Mouse (Mus musculus) erythroblast, adult 5-6 weeks (primary cell): Measurements from ENCODE around the gene Ube2cbp. TPM values are rescaled to one million over a fixed set of nuclear protein-coding genes. Genes with fewer than 3 reads are reported as not detected.

Experiments
- ATAC-seq: replicated peaks from 2 replicates; pipeline ENCODE4 v1.8.0; 2016; ENCODE audit warnings: moderate number of reproducible peaks, mild to moderate bottlenecking, moderate TSS enrichment, inconsistent platforms; ENCODE audit not compliant: poor library complexity, low FRiP score, severe bottlenecking
- total RNA-seq, 2 experiments: library from RNA; stranded (forward) in 1 of 2; stranded (reverse) in 1 of 2; fragments of 150-400 nt in 1 of 2; fragments of 200-764, 138-1000 nt in 1 of 2; gene quantifications; 2 replicates each; pipeline versions ENCODE4 v1.2.3 to v1.2.4; 2015 to 2017; ENCODE audit warnings: low replicate concordance in 2 of 2

The Ube2cbp gene
- total RNA-seq, 2 experiments from 2014 or later = 2.0 to 4.2 TPM

DNA sequence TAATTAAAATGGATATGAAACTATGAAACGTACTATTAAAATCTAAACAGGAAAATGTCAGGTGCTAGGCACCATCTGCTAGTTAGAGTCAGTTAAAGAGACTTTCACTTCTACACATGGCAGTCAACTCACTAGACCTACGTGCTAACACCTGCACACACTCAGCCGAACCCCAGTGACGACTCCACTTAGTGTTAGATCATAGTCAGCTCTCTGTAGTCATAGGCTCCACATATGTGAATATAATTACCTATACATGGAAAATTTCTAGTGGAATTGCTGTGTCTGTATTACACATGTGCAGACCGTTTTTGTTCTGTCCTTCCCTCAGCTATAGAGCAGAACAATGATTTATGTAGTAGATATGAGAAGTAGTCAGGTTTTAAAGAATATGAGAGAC, 130.4 kb downstream of the Ube2cbp start:
- no peak for ATAC-seq

DNA sequence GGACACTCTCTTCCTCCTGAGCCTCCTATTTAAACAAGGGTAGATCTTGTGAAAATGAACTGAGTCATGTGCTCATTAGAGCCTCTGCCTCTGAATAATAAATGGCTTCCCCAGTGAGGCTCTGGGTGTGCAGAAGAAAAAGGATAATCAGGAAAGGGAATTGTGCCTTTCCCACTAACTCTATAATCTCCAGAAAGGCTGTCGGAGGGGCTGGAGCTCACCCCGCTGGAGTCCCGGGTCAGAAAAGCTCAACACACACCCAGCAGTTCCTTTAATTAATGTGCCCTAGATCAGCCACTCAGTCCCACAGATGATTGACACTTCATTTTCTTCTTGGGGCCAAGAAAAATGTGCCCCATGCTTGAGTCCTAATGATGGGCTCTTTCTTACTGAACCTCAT, 134.2 kb downstream of the Ube2cbp start:
- no peak for ATAC-seq

DNA sequence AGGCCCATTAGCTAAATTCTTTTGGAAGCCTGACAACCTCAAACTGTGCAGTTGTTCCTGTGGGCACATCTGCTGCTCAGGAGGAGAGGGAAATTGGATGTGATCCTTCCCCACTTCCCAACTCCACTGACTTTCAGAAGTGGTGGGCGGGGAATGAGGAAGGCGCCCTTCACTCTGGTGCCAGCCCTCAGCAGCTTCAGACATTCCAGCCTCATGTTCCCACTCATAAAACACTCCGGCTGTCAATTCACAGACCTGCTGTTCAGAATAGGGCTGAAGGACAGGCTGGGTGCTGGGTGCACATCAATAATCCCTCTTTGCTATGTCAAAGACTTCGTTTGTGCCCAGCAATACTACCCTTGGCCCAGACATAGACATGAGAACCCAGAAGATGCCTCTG, 136.5 kb downstream of the Ube2cbp start:
- no peak for ATAC-seq

DNA sequence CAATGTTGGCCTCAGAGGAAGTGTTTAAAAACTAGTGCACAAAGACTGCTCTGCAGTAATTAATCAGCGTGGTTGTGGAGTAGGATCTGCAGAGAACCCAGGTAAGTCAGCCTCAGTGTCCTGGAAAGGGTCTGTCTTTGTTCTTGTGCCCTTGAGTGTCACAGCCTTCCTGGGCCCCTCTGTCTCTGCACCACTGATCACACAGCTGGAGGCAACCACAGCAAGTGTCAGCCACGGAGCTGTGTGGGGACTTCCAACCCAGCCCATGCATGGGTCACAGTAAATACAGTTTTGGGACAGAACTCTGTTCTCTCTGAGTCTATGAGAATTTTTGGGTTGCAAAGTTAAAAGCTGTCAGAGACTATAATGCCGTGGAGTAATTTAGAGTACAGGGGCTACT, 137.4 kb downstream of the Ube2cbp start:
- ATAC-seq = no peak

DNA sequence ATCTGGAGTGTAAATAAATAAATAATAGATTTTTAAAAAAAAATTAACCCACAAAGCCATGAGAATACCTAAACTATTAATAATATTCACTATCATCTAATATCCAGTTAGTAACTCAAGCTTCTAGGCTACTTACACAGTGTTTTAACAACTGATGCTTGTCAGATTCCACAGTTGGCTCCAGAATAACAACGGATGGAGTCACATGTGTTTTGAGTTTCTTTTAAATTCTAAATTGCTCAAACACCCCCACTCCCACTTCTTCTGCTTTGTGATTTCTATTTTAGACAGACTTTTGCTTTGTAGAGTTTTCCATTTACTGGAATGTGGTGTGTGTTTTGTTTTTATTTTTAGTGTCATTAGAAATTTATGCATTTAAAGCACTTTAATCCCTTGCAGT, 140.0 kb downstream of the Ube2cbp start:
- no peak for ATAC-seq

DNA sequence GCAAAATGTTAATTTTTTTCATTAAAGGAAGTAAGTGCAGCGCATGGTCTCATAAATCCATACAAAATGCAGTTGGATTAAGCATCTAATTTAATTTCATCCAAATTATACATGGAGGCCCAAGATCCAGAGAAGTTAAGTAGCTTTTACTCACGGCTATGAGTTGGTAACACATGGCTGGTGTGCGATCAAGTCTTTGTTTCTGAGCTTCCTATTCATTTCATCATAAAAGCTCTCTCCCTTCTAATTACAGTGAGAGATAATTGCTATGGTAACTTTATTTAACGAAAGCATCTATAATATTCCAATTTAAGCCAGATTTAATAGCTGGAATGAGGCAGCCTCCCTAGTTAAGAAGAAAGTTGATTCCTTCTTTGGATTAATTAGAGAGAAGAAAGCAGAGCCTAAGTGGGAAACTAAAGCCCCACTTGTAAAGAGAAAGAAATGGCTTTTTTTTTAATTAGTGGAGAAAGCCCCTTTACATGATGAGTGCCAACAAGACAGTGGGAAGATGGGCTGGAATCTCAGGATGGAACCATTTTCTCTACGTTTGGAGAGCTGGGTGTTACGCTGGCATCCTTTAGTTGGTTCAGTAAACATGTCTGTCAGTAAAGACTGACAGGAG, 145.1 kb downstream of the Ube2cbp start:
- no peak for ATAC-seq

DNA sequence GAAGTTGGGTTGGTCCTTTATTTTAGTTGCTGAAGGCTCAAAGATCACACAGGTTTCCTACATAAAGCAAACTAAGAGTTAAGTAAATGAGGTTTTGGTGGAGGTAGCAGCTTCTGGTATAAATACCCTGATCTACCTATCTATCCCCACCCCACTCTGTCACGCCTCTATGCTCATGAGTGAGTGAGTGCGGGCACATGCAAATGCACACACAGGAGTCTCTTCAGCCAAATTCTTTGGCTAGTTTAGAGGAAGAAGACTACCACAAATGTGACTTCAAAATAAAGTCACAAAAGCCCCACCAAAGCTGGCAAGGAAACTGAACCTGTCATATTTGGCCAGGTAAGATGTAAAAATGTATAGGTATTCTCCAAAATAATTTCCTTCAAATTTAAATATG, 149.1 kb downstream of the Ube2cbp start:
- ATAC-seq = no peak

DNA sequence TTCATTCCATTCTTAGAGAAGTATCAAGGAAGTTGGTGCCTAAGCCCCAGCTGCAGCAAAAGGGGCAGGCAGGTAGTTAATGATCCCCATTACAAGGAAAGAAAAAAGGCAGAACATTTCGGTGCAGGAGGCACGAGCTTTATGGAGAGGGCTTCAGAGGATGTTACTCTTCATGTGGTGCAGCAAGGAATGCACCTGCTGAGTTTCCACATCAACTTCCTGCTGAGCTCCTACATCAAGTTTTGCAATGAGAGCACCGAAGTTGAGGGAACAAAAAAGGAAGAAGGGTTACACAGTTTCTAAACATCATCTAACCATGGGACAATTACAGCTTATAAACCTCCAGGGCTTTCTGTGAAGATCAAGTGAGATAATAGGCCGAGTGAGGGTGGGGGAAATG, 156.1 kb downstream of the Ube2cbp start:
- ATAC-seq = no peak

DNA sequence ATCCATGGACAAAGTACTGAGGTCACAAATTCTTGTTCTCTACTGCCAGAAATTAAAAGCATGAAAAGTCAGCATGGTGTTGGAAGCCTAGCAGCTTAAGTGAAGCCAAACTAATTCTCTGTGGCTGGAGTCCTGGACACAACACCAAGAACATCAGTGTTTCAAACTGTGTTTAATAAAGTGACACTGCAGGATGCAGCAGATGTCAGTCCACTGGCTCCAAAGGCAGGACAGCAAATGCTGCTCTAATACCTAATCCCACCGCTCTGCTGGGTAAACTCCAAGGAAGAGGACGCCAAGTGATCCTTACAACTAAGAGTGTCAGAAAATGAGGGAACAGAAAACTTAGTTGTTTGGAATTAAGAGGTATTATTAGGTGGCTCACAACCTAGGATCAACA, 158.2 kb downstream of the Ube2cbp start:
- no peak for ATAC-seq

DNA sequence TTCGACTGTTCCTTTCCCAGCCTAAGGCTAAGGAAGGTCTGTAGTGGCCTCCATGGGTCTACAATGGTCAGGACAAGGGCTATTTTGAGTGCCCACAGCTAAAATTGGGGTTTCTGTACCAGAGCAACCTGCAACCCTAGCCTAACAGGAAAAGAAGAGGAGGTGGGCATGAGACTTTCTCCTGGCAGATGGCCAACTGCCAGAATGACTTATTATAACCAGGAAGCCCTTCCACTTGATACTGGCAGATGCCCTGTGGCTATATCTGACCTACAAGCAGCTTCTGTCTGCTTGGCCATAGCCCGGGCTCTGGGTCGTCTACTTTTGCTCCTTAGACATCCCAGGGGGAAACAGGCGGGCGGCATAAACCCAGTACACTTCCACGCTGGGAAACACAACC, 163.3 kb downstream of the Ube2cbp start:
- no peak for ATAC-seq

DNA sequence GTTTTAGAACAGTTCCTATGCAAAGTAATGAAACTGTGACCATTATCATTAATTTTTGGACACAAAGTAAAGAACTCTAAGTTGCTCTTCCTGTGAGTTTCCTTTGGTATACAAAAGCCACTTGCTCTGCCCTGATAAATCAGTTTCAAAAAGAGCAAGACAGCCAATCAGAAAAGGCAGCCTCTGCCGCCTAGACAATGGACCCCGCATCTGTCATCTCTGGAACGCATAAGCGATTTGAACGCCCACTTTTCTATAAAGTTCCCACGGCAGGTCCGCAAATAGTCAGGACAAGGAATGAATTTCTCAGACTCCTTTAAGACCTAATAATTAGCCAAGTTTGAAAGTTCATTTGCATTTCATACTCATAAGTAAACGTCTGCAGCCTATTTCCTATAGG, 166.2 kb downstream of the Ube2cbp start:
- ATAC-seq = no peak

DNA sequence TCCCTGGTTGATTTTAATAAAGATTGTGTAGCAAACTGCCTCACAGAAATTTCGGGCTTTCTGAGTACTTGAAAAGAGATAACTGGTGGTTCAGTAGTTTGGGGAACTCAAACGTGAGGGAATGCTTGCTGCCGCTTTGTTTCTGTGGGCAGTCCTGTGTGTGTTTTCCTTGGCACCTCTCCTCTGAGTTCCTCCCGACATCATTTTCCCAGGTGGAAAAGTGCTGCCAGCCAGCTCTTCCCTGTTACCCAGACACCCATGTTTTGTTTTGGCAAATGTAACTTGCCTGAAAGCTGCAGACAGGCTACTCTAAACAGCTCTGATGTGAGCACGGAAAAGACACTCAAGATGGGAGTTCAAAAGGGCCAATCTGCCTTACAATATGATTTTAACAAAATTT, 166.6 kb downstream of the Ube2cbp start:
- no peak for ATAC-seq

DNA sequence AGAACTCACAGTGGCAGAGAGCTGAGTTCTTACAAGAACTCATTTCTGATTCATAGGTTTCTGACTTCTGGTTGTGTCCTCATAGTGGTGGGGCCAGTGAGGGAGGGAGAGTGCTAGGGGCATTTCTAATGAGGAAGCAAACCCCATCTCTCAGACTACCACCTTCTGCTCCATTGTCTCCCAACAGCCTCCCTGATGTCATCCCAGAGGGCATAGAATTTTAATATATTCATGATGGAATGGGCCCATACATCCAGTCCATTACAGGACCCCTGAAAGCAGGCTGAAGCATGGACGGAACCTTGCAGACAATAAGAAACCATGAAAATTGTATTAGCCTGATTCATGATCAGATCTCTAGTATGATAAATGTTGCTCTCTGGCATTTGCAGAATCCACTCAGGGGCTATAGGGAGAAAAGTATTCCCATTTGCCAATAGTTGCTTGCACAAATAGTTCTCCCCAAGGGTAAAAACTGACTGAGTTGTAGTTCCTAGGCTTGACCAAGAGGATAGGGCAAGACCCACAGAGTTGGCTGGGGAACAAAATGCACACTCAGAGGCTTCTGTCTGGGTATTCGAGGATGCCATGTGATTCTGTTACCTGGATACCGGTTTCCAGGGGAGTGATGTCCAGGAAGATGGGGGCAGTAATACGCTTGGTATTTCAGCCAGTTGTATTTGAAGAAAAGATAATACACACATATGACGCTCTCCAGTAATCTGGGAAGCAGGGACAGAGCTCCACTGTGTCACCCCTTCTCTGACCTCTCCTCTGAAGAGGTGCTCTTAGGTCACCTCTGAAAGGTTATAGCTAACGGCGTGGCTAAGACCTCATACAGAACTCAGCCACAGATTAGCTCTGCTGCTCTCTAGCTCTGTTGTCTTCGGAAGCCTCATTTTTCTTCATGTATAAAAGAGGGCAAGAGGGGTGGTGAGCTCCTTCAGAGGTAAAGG, 167.8 kb downstream of the Ube2cbp start:
- ATAC-seq = no peak

DNA sequence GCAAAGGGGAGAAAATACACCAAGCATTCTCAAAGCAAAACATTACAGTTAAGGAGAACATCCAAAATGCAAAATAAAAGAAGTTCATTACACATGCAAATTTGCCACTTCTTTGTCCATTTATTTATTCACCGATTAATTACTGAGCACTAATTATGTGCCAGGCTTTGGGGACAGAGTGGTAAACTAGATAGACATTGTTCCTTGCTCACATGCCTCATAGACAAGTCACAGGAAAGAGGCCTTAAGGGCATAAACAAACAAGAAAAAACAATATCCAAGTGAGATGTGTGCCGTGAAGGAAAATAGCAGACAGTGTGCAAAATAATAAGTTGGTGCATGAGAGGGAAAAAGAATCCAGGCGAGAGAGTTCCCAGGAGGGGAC, 177.2 kb downstream of the Ube2cbp start:
- no peak for ATAC-seq

DNA sequence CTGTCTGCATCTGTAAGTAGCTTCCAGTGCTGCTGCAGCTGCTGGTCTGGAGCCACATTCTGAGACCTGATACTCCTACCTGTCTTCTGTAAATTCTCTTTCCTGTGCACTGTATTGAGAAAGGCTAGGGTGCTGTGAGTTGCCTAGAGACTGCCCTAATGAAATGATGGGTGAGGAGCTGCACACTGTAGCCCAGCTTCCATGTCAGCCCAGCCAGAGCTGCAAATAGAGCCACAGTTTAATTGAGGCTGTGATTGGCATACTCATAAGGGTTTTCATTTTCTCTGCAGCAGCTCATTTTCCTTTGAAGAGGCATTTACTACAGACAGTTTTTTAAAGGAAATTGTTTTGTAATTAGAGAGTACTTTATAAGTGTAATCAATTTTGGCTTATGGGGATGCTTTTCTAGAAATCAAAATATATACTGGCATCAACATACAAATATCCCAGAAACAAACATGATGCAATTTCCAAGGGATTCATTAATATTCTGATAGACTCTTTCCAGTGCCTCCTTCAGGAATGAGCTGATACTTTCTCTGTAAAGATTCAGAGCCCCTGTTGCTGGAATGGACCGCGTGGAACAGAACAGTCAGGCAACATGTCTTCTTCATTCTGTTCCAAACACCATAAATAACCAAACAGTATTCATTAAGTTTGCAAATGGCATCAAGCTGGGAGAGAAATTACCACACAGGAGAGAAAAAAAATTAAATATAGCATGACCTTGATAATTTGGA, 177.8 kb downstream of the Ube2cbp start:
- no peak for ATAC-seq

DNA sequence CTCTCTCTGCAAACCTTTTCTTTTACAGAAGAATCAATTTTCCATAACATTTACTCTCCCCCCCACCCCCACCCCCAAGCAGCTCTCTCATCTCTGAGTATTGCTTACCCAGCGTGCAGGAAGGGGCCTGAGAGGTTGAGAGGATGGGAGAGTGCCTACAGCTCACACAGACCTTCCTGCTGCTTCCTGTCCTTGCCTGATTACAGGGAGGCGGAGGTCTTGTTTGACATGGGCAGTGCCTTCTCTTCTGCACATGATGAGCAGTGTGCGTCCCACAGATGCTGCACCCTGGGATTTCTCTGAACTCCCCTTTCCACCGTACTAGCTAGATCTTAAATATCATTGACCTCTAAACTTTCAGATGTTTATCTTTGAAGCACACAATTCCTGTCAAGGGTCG, 182.2 kb downstream of the Ube2cbp start:
- ATAC-seq = no peak

DNA sequence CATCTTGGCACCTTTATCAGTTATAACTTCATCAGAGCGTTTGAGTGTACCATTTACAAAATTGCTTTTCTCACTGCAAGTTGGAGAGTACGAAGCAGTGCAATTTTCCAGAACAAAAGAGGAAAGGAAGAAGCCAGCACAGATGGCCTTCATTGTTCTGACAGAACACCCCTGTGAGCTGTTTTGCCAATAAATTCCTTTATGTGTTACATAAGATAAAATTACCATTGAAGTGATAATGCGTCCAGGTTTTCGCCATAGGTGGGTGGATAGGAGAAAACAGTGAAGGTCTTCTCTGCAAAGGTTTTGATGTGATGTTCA, 183.6 kb downstream of the Ube2cbp start:
- ATAC-seq = no peak

DNA sequence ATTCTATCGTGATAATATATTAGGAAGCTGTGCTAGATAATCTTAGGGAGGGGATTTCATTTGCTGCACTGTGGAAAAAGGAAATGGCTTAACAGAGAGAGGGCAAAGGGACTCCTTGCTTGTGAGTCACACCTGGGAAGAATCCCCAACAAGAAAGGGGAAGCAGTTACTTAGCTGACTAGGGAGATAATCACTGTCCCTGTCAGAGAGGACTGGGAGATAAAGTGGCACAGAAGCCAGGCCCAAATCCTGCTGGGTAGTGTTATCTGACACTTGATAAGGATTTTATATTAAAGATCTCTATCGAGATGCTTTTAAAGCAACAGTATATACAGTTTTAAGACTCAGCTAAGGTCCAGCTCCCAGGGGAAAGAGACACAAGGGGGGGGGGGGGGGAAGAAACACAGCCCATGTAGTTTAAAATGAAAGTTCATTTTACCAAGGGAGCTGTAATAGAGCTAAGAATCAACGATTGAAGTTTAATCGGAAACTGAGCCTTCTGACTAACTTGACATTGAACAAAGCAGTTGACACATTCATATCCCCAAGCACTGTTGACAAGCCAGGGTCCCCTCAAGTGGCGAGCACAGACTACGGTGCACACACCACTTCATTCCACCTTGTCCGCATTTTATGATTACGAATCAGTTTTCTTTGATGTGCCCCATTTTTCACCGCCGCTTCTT, 184.1 kb downstream of the Ube2cbp start:
- no peak for ATAC-seq

DNA sequence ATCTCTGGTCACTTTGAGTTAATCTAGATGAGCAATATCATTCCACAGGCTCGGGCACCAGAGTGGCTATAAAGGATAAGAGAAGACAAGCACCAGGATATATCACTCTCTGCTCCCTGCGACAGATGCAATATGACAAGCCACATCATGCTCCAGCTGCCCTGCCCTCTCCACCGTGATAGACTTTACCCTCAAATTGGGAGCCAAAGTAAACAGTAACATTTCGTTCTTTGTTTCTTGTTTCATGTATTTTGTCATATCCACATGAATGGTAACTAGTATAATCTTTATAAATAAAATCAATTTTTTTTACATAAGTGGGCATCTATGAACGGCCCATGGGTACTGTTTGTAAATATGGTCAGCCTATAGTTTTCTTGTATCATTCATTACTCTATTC, 195.2 kb downstream of the Ube2cbp start:
- ATAC-seq = no peak

DNA sequence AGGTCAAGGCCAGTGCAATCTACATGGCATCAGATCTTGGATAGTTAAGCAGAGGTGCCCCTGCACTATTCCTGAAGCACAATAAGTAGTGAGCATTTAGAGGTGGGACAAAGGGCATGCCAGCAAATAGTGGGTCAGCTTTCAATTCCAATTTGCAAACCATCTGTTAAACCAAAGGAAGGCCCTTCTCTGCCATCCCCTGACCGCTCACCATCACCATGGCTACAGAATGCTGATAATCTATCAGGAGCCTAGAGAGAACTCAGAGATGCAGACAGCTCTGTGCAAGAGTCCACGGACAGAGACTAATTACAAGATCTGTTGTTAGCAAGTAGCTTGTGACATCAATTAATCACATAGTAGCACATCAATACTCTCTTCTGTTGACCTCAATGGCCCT, 198.1 kb downstream of the Ube2cbp start:
- ATAC-seq = no peak
